Mouse (Mus musculus): Measurements from ENCODE around the gene Coasy. TPM values are rescaled to one million over a fixed set of nuclear protein-coding genes. Genes with fewer than 3 reads are reported as not detected.

The Coasy gene
- 15.5 and 25.7 TPM in 2 replicates for polyA plus RNA-seq (2015; fragmentation: Nextera tagmentation; extraction: Ambion mirVana)

GRCm38 (mm10) chr11:101082208-101083082 lies at the start of gene Coasy:
Gene Coasy (plus strand): TSS chr11:101082565.

GRCm38 (mm10) chr11:101069391-101070188 lies 12.8 kb upstream of the Coasy start, which contains the start of gene Naglu:
Gene Naglu (plus strand): TSS chr11:101070012.

GRCm38 (mm10) chr11:101078121-101078520 lies 4.2 kb upstream of the Coasy start, which contains the start of gene Hsd17b1:
Gene Hsd17b1 (plus strand): TSS chr11:101078411.

GRCm38 (mm10) chr11:101086756-101087681 lies 4.7 kb downstream of the Coasy start, which contains the start of gene Mlx:
Gene Mlx (plus strand): TSS chr11:101087277.

GRCm38 (mm10) chr11:101095314-101096024 lies 13.1 kb downstream of the Coasy start, which contains the start of gene Psmc3ip:
Gene Psmc3ip (minus strand): TSS chr11:101095436.

GRCm38 (mm10) chr11:101119761-101120544 lies 37.6 kb downstream of the Coasy start, which contains the start of the genes Retreg3 and Tubg1:
Gene Retreg3 (minus strand): TSS chr11:101119893.
Gene Tubg1 (plus strand): TSS chr11:101119938.

Other genes with a start within 250 kb of the Coasy start
- gene Stat5b, start 231.8 kb upstream of the Coasy start, polyA plus RNA-seq (2015; fragmentation: Nextera tagmentation; extraction: Ambion mirVana) = 36.5 and 40.3 TPM in 2 replicates
- 25.2 and 26.7 TPM in 2 replicates for gene Stat5a, start 223.2 kb upstream of the Coasy start, polyA plus RNA-seq (2015; fragmentation: Nextera tagmentation; extraction: Ambion mirVana)
- 62.7 and 67.5 TPM in 2 replicates for gene Stat3, start 143.0 kb upstream of the Coasy start, polyA plus RNA-seq (2015; fragmentation: Nextera tagmentation; extraction: Ambion mirVana)
- gene Cavin1, start 111.7 kb upstream of the Coasy start, polyA plus RNA-seq (2015; fragmentation: Nextera tagmentation; extraction: Ambion mirVana) = 419 and 508 TPM in 2 replicates
- gene Atp6v0a1, start 73.1 kb upstream of the Coasy start, polyA plus RNA-seq (2015; fragmentation: Nextera tagmentation; extraction: Ambion mirVana) = 36.1 and 37.8 TPM in 2 replicates
- 8.8 and 11.4 TPM in 2 replicates for gene Naglu, start 12.6 kb upstream of the Coasy start, polyA plus RNA-seq (2015; fragmentation: Nextera tagmentation; extraction: Ambion mirVana)
- gene Hsd17b1, start 4.2 kb upstream of the Coasy start, polyA plus RNA-seq (2015; fragmentation: Nextera tagmentation; extraction: Ambion mirVana) = not detected in 2 replicates
- 21.8 and 26.3 TPM in 2 replicates for gene Mlx, start 4.7 kb downstream of the Coasy start, polyA plus RNA-seq (2015; fragmentation: Nextera tagmentation; extraction: Ambion mirVana)
- 5.7 and 7.6 TPM in 2 replicates for gene Psmc3ip, start 12.9 kb downstream of the Coasy start, polyA plus RNA-seq (2015; fragmentation: Nextera tagmentation; extraction: Ambion mirVana)
- gene Retreg3, start 37.3 kb downstream of the Coasy start, polyA plus RNA-seq (2015; fragmentation: Nextera tagmentation; extraction: Ambion mirVana) = 14.9 TPM in 2 replicates
- 26.9 and 31.9 TPM in 2 replicates for gene Tubg1, start 37.4 kb downstream of the Coasy start, polyA plus RNA-seq (2015; fragmentation: Nextera tagmentation; extraction: Ambion mirVana)
- gene Tubg2, start 73.3 kb downstream of the Coasy start, polyA plus RNA-seq (2015; fragmentation: Nextera tagmentation; extraction: Ambion mirVana) = 2.2 and 2.7 TPM in 2 replicates
- 0.50 and 0.59 TPM in 2 replicates for gene Cntnap1, start 88.0 kb downstream of the Coasy start, polyA plus RNA-seq (2015; fragmentation: Nextera tagmentation; extraction: Ambion mirVana)
- gene Plekhh3, start 88.8 kb downstream of the Coasy start, polyA plus RNA-seq (2015; fragmentation: Nextera tagmentation; extraction: Ambion mirVana) = 16.0 and 20.6 TPM in 2 replicates
- 0.32 and 0.35 TPM in 2 replicates for gene Ccr10, start 92.9 kb downstream of the Coasy start, polyA plus RNA-seq (2015; fragmentation: Nextera tagmentation; extraction: Ambion mirVana)
- gene Ezh1, start 143.9 kb downstream of the Coasy start, polyA plus RNA-seq (2015; fragmentation: Nextera tagmentation; extraction: Ambion mirVana) = 10.7 and 14.2 TPM in 2 replicates
- 98.1 and 102 TPM in 2 replicates for gene Ramp2, start 163.5 kb downstream of the Coasy start, polyA plus RNA-seq (2015; fragmentation: Nextera tagmentation; extraction: Ambion mirVana)
- 54.8 and 66.6 TPM in 2 replicates for gene Vps25, start 171.1 kb downstream of the Coasy start, polyA plus RNA-seq (2015; fragmentation: Nextera tagmentation; extraction: Ambion mirVana)
- 1.5 and 1.7 TPM in 2 replicates for gene Wnk4, start 178.0 kb downstream of the Coasy start, polyA plus RNA-seq (2015; fragmentation: Nextera tagmentation; extraction: Ambion mirVana)
- gene Cntd1, start 196.4 kb downstream of the Coasy start, polyA plus RNA-seq (2015; fragmentation: Nextera tagmentation; extraction: Ambion mirVana) = 0.24 and 0.41 TPM in 2 replicates
- gene Coa3, start 196.5 kb downstream of the Coasy start, polyA plus RNA-seq (2015; fragmentation: Nextera tagmentation; extraction: Ambion mirVana) = 145 and 147 TPM in 2 replicates
- 69.9 and 72.6 TPM in 2 replicates for gene Becn1, start 219.7 kb downstream of the Coasy start, polyA plus RNA-seq (2015; fragmentation: Nextera tagmentation; extraction: Ambion mirVana)
- gene Psme3, start 233.6 kb downstream of the Coasy start, polyA plus RNA-seq (2015; fragmentation: Nextera tagmentation; extraction: Ambion mirVana) = 44.9 and 53.1 TPM in 2 replicates
- gene Aoc2, start 242.5 kb downstream of the Coasy start, polyA plus RNA-seq (2015; fragmentation: Nextera tagmentation; extraction: Ambion mirVana) = 0.06 and 0.23 TPM in 2 replicates
- 4.1 and 8.1 TPM in 2 replicates for gene Aoc3, start 248.0 kb downstream of the Coasy start, polyA plus RNA-seq (2015; fragmentation: Nextera tagmentation; extraction: Ambion mirVana)

Data from skeletal muscle tissue, postnatal 0 days (tissue).